Mouse (Mus musculus) bone marrow, adult 2 months (tissue): ENCODE measurements around the gene Prpf40b.

Experiments used
- CTCF ChIP-seq: fragments of 200-500 bp; IDR thresholded peaks from 2 replicates; pipeline ENCODE4 v1.5.1; 2011; ENCODE audit warnings: low read length, control low read depth; ENCODE audit not compliant: control insufficient read depth, insufficient read depth
- POLR2A ChIP-seq: fragments of 200-500 bp; IDR thresholded peaks from 2 replicates; pipeline ENCODE4 v1.6.1; 2011; ENCODE audit warnings: low read depth, mild to moderate bottlenecking, control low read depth, low read length, borderline replicate concordance; ENCODE audit not compliant: control insufficient read depth

DNA sequence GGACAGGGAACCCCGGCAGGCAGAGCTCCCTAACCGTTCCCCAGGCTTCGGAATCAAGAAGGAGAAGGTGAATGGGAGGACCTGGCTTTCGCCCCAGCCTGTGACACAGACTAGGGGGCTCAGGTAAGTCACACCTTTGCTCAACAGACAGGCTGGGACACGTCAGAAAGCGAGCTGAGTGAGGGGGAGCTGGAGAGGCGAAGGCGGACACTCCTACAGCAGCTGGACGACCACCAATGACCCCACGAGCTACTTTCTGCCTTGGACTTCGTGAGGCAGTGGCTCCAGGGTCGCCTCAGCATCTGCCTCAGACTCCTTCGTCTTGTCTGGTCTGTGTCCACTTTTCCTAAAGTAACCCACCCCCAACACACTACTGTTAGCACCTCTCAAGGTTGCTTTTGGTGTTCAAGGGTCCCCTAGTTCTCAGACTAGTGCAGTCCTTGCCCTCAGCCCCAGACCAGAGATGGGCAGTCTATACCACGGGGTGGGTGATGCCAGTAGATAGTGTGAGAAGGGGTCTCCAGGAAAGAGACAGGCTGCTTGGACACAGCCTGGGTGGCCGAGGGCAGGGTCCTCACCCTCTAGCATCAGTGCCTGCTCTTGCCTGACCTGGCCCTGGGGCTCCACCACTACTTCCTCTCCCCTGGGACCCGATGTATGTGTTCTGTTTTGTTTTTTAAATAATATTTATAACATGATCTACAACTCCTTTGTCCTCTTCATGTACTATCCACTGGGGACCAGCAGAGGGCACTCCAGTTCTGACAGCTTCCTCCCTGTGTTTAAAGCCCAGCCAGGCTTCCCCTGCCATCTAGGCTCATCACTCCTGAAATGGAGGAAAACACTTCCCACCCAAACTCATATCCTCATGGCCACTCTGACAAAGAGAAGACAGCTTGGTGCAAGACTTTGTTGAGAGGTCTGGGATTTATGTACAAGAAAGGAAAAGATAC lies 21.7 kb downstream of the Prpf40b start:
- TF ChIP-seq CTCF (peak; percentile 81), POLR2A (no peak)
